Mouse (Mus musculus) 3134 (cell line): Measurements from ENCODE around the gene Phactr1.

ENCODE experiments used
- DNase-seq: peaks from one replicate; pipeline ENCODE4 v3.0.0-alpha.2; 2011; ENCODE audit warnings: low spot score; ENCODE audit not compliant: insufficient read length; ENCODE audit errors: extremely low read depth

The Phactr1 gene

GRCm38 (mm10) chr13:43171020-43171710, 490.7 kb downstream of the Phactr1 start, which contains the start of gene Tbc1d7:
TSS of gene Tbc1d7 (minus strand) at chr13:43171501.
- peak; percentile 91 for DNase-seq

- DNase-seq: peak; percentile 50
Measured at GRCm38 (mm10) chr13:43172036-43172713, 491.8 kb downstream of the Phactr1 start.

GRCm38 (mm10) chr13:43173262-43173661, 492.8 kb downstream of the Phactr1 start:
- peak; percentile 57 for DNase-seq

- no peak for DNase-seq
Measured at GRCm38 (mm10) chr13:43176676-43177075, 496.3 kb downstream of the Phactr1 start.

GRCm38 (mm10) chr13:43177317-43177716, 496.9 kb downstream of the Phactr1 start:
- no peak for DNase-seq

- peak; percentile 33 for DNase-seq
Measured at GRCm38 (mm10) chr13:43181104-43181503, 500.7 kb downstream of the Phactr1 start.

- peak; percentile 32 for DNase-seq
Measured at GRCm38 (mm10) chr13:43182465-43183201, 502.2 kb downstream of the Phactr1 start.

GRCm38 (mm10) chr13:43183248-43184055, 503.0 kb downstream of the Phactr1 start:
- DNase-seq: peak; percentile 45

GRCm38 (mm10) chr13:43187736-43188135, 507.3 kb downstream of the Phactr1 start:
- no peak for DNase-seq
